Mouse (Mus musculus): ENCODE measurements at regions not wholly inside any gene's neighbourhood (a gene's known extent, or its start where the extent isn't known, plus 50 kb on each side); places are given as distances from the start of the nearest gene placed in this dataset.
A peak's percentile ranks its signal among the peaks of the same experiment; 100 is the strongest.
"Not testable (repeated sequence)": the region's sequence is repeated elsewhere in the genome, so short reads cannot be mapped to it uniquely, and the experiment has no call there.

DNA sequence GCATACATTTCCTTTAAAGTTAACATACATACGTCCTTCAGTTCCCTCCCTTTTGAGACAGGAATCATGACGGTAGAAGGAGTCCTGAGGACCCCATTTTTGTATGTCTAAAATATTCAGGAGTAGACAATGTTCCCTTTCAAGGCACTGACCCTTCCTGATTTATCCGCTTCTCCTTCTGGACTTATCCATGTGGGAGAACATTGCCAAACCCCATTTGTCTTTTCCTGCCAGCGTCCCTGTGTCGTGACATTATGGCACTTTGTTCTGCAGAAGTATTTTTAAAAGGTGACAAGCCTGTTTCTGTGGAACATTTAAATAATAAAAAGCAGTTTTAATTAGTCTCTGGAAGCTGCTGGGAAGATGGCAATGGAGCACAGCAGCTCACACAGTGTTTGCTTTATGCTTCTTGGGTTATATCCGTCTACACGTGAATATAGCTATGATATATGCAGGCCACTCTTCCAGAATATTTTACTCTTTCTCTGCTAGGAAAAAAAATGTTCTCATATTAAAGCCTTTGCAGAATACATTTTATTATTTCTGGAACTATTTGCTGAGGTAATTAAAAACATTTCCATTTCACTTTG lies 115.6 kb upstream of the Mad2l1 start:
- WGBS, result 19% methylated on average over 7 of the region's 7 CpGs
- ATAC-seq, result no peak
- no peaks in the 10 kb centered on the region for H3K36me3 ChIP-seq (ENCODE audit: insufficient read depth)
- no peak for TF ChIP-seq CTCF (IDR thresholded peaks at IDR 0.05; ENCODE audit: low read depth)
- no peak overlapping the region for H3K4me3 ChIP-seq (ENCODE audit: low read depth, low read length)
- no peaks in the 10 kb centered on the region for H3K4me1 ChIP-seq (ENCODE audit: insufficient read depth)
- no peak for DNase-seq
- no peaks in the 10 kb centered on the region for H3K27me3 ChIP-seq (ENCODE audit: insufficient read depth, low read length)
- no peak overlapping the region for H3K4me2 ChIP-seq (ENCODE audit: low read depth)
- no peak overlapping the region for H3K9ac ChIP-seq
- no peak overlapping the region for H3K27ac ChIP-seq (ENCODE audit: low read depth, low read length)
- no peaks in the 10 kb centered on the region for H3K9me3 ChIP-seq (ENCODE audit: low read length)

DNA sequence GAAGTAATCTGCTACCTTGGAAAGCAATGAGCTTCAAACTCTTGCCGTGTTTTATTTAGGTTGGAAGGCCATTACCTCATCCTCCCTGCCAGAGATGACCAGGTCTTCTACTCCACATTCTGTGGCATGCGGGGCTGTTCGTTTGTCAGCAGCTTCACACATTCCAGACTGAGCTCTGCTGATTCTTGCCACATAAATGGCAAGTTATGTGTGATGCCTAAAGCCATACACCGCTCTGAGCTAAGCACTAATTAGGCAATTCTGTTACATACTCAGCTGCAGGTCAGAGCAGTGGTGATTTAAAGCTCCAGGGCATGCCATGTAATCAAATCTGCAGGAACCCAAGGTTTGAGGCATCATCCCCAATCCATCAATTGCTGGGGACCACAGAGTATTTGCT lies 106.8 kb upstream of the Mad2l1 start:
- WGBS, result 52% methylated on average over 4 of the region's 4 CpGs
- no peaks in the 10 kb centered on the region for H3K9me3 ChIP-seq (ENCODE audit: low read length)
- no peaks in the 10 kb centered on the region for H3K27me3 ChIP-seq (ENCODE audit: insufficient read depth, low read length)
- DNase-seq (no peak), ATAC-seq (no peak)
- H3K4me3 ChIP-seq (ENCODE audit: low read depth, low read length), result no peak overlapping the region
- no peaks in the 10 kb centered on the region for H3K4me1 ChIP-seq (ENCODE audit: insufficient read depth)
- no peak overlapping the region for H3K9ac ChIP-seq
- H3K27ac ChIP-seq (ENCODE audit: low read depth, low read length), result no peak overlapping the region
- no peak overlapping the region for H3K4me2 ChIP-seq (ENCODE audit: low read depth)
- no peak for TF ChIP-seq CTCF (IDR thresholded peaks at IDR 0.05; ENCODE audit: low read depth)
- H3K36me3 ChIP-seq (ENCODE audit: insufficient read depth), result no peaks in the 10 kb centered on the region

DNA sequence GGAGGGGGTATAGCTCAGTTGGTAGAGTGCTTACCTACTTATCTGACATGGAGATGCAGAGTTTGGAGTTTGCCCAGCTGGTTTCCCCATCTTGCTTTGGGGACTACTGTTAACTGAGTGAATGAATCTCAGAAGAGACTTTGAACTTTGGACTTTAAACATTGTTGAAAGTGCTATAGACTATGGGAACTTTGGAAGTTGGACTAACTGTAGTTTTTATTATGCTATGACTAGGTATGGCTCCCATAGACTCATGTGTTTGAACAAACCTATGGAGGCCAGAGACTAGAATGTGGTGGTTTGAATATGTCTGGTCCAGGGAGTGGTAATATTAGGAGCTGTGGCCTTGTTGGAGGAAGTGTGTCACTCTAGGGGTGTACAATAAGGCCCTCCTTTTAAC lies 84.8 kb upstream of the Mad2l1 start:
- not testable (repeated sequence) for H3K27ac ChIP-seq (ENCODE audit: low read depth, low read length); H3K9me3 ChIP-seq (ENCODE audit: low read length); ATAC-seq; H3K4me2 ChIP-seq (ENCODE audit: low read depth); H3K9ac ChIP-seq; H3K4me3 ChIP-seq (ENCODE audit: low read depth, low read length); H3K27me3 ChIP-seq (ENCODE audit: insufficient read depth, low read length); DNase-seq; H3K4me1 ChIP-seq (ENCODE audit: insufficient read depth); H3K36me3 ChIP-seq (ENCODE audit: insufficient read depth)

DNA sequence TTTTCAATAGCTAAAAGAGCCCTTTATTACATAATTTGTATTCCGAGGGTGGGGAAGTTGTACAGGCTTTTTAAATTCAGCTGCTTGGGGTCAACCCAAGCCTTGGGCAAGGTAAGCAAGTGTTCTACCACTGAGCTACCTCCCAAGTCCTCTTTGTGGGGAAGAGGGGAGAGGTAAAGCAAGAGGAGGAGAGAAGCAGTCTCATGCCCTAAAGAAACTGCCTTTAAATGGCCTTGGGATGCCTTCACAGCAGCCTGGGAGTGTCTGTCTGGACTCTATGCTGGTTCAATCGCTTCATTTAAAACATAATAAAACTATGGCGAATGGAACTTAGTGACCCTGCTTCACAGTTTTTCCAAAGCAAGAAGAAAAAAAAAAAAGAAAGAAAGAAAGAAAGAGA lies 77.0 kb upstream of the Mad2l1 start:
- Histone ChIP-seq H3K4me1 (ENCODE audit: insufficient read depth) (no peaks in the 10 kb centered on the region), H3K27ac (ENCODE audit: low read depth, low read length) (no peak overlapping the region), H3K4me2 (ENCODE audit: low read depth) (no peak overlapping the region), H3K9me3 (ENCODE audit: low read length) (no peaks in the 10 kb centered on the region), H3K9ac (no peak overlapping the region), H3K27me3 (ENCODE audit: insufficient read depth, low read length) (no peaks in the 10 kb centered on the region), H3K4me3 (ENCODE audit: low read depth, low read length) (no peak overlapping the region), H3K36me3 (ENCODE audit: insufficient read depth) (no peaks in the 10 kb centered on the region)
- WGBS, result 24% methylated on average over 3 of the region's 3 CpGs
- no peak for DNase-seq
- no peak for TF ChIP-seq CTCF (IDR thresholded peaks at IDR 0.05; ENCODE audit: low read depth)
- no peak for ATAC-seq

DNA sequence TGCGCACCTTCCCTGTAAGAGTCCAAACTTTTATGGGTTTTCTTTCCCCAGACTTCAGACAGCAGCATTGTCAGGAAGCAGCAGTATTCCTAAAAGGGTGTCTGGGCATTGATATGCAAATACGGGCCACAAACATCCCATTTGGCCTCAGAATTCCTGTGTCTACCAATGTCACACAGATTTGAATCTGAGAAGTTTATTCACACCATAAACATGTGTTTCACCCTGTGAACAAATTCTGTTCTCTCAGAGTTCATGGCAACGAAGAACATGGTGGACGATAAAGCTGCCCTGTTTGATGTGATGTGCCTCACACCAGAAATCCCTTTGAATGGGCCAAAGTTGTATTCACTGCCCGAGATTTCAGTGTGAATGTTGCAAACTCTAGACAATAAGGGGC lies 70.7 kb upstream of the Mad2l1 start:
- ATAC-seq, result no peak
- no peak for DNase-seq

DNA sequence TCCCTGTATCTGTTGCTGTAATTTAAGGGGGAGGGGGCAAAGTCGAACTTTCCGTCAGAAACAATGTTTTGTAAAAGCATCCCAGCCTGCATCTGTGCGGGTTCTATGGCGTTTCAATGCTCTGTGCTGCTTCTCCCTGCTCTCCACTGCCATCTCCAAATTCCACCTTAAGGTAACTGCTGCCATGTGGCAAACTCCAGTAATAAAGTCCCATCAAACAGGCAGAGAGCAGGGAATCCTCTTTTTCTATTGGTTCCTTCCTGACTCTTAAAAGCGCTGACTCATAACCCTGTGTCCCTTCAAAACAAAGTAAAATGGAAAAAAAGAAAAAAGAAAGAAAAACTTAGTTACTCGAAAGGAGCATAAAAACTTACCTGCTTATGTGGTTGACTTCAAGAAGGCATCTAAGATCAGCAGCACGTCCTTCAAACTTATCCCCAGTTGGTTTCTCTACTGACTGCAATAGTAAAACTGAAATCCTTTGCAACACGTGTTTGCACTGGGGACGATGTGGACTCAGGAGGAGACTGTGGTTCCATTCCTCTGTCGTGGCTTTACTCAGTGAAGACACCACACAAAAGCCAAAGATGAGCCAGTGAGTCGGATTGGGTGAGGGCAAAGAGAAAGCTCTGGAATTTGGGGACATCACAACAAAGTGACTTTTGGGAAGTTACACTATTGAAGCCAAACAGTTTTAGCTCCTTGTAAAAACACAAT lies 69.9 kb upstream of the Mad2l1 start:
- Histone ChIP-seq H3K4me2 (ENCODE audit: low read depth) (no peak overlapping the region), H3K9ac (no peak overlapping the region), H3K4me1 (ENCODE audit: insufficient read depth) (no peaks in the 10 kb centered on the region), H3K4me3 (ENCODE audit: low read depth, low read length) (no peak overlapping the region), H3K27ac (ENCODE audit: low read depth, low read length) (no peak overlapping the region), H3K9me3 (ENCODE audit: low read length) (no peaks in the 10 kb centered on the region), H3K36me3 (ENCODE audit: insufficient read depth) (no peaks in the 10 kb centered on the region), H3K27me3 (ENCODE audit: insufficient read depth, low read length) (no peaks in the 10 kb centered on the region)
- ATAC-seq, result no peak
- WGBS, result 67% methylated on average over 11 of the region's 11 CpGs
- no peak for DNase-seq
- no peak for TF ChIP-seq CTCF (IDR thresholded peaks at IDR 0.05; ENCODE audit: low read depth)

More for the DNA sequence above, 70.7 kb upstream of the Mad2l1 start:
- Histone ChIP-seq H3K4me3 (ENCODE audit: low read depth, low read length) (no peak overlapping the region), H3K27ac (ENCODE audit: low read depth, low read length) (no peak overlapping the region), H3K9ac (no peak overlapping the region), H3K27me3 (ENCODE audit: insufficient read depth, low read length) (no peaks in the 10 kb centered on the region), H3K9me3 (ENCODE audit: low read length) (no peaks in the 10 kb centered on the region), H3K4me1 (ENCODE audit: insufficient read depth) (no peaks in the 10 kb centered on the region), H3K36me3 (ENCODE audit: insufficient read depth) (no peaks in the 10 kb centered on the region), H3K4me2 (ENCODE audit: low read depth) (no peak overlapping the region)
- TF ChIP-seq CTCF (IDR thresholded peaks at IDR 0.05; ENCODE audit: low read depth), result no peak
- WGBS, result 20% methylated on average over 4 of the region's 5 CpGs

DNA sequence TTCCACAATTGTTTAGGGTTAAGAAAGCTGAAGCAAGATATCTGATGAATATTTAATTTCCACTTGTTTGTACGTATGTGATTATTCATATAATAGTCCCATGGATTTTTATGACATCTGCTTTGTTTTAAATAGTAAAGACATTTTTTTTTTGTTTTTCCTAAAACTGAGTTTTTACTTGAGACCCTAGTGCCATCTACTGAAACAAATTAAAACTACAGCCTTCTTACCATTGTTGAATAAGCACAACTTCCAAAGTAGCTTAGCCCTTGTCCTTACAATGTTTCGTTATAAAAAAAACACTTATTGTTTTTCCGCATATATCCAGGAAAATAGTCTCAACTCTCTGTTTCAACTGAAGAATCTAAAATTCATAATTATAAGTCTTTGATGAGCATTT lies 68.4 kb upstream of the Mad2l1 start:
- TF ChIP-seq CTCF (IDR thresholded peaks at IDR 0.05; ENCODE audit: low read depth), result peak; percentile 68
- Histone ChIP-seq H3K4me2 (ENCODE audit: low read depth) (no peak overlapping the region), H3K4me1 (ENCODE audit: insufficient read depth) (no peaks in the 10 kb centered on the region), H3K9me3 (ENCODE audit: low read length) (no peaks in the 10 kb centered on the region), H3K36me3 (ENCODE audit: insufficient read depth) (no peaks in the 10 kb centered on the region), H3K4me3 (ENCODE audit: low read depth, low read length) (no peak overlapping the region), H3K27ac (ENCODE audit: low read depth, low read length) (no peak overlapping the region), H3K9ac (no peak overlapping the region), H3K27me3 (ENCODE audit: insufficient read depth, low read length) (no peaks in the 10 kb centered on the region)
- 37% methylated on average over 3 of the region's 3 CpGs for WGBS
- DNase-seq (peak; percentile 62), ATAC-seq (peak; percentile 14; the same call in 1 of the 2 replicates)
